Mouse (Mus musculus) ES-E14 (cell line): ENCODE results near the gene Map6d1. TPM values are rescaled to one million over a fixed set of nuclear protein-coding genes. Genes with fewer than 3 reads are reported as not detected.

Experiments used
- DNase-seq: peaks from one replicate; pipeline ENCODE4 v3.0.0-alpha.2; 2013; ENCODE audit warnings: low read depth, low spot score
- H3K27ac ChIP-seq: 2 replicates; pipeline ENCODE4 v1.5.1; 2012; ENCODE audit warnings: low read depth, mild to moderate bottlenecking, low read length, moderate library complexity, mixed read lengths; ENCODE audit not compliant: poor library complexity, insufficient read depth, severe bottlenecking
- H3K36me3 ChIP-seq: 2 replicates; pipeline ENCODE4 v1.6.1; 2012; ENCODE audit warnings: mild to moderate bottlenecking, low read length, moderate library complexity, mixed read lengths; ENCODE audit not compliant: control insufficient read depth, poor library complexity, insufficient read depth, severe bottlenecking
- H3K4me1 ChIP-seq, 2 experiments: fragments of 150-350 bp in 1 of 2; sonication (generic) in 1 of 2; 2 replicates each; pipeline ENCODE4 v1.6.1; 2012; ENCODE audit warnings: low read length in 2 of 2, mild to moderate bottlenecking in 1 of 2, mixed read lengths in 1 of 2; ENCODE audit not compliant: control insufficient read depth in 2 of 2, insufficient read depth in 2 of 2, poor library complexity in 1 of 2
- H3K4me3 ChIP-seq, 2 experiments: fragments of 150-350 bp in 1 of 2; sonication (generic) in 1 of 2; 2 replicates each; pipeline ENCODE4 v1.5.1; 2012; ENCODE audit warnings: low read length in 2 of 2, low read depth in 1 of 2, mild to moderate bottlenecking in 1 of 2, mixed read lengths in 1 of 2; ENCODE audit not compliant: insufficient read depth in 1 of 2, poor library complexity in 1 of 2, severe bottlenecking in 1 of 2
- H3K9ac ChIP-seq: 2 replicates; pipeline ENCODE4 v1.6.1; 2012; ENCODE audit warnings: low read depth, mild to moderate bottlenecking, low read length, mixed read lengths; ENCODE audit not compliant: poor library complexity, insufficient read depth, severe bottlenecking
- H3K9me3 ChIP-seq: fragments of 150-350 bp; sonication (generic); 2 replicates; pipeline ENCODE4 v1.6.1; 2012; ENCODE audit warnings: low read depth, mild to moderate bottlenecking, low read length; ENCODE audit not compliant: control insufficient read depth, insufficient read depth
- CHD2 ChIP-seq: IDR thresholded peaks from 2 replicates; pipeline ENCODE4 v1.6.1; 2014; ENCODE audit warnings: mild to moderate bottlenecking, low read depth, low read length, inconsistent platforms
- HCFC1 ChIP-seq: IDR thresholded peaks from 2 replicates; pipeline ENCODE4 v1.6.1; 2012; ENCODE audit warnings: low read length, inconsistent platforms, borderline replicate concordance; ENCODE audit not compliant: insufficient read depth
- MAFK ChIP-seq: IDR thresholded peaks from 2 replicates; pipeline ENCODE4 v1.6.1; 2014; ENCODE audit warnings: mild to moderate bottlenecking, low read depth, low read length, inconsistent platforms; ENCODE audit not compliant: insufficient read depth
- ZC3H11A ChIP-seq: IDR thresholded peaks from 2 replicates; pipeline ENCODE4 v1.6.1; 2012; ENCODE audit warnings: low read depth, mild to moderate bottlenecking, inconsistent platforms, low read length, borderline replicate concordance
- ZNF384 ChIP-seq: IDR thresholded peaks from 2 replicates; pipeline ENCODE4 v1.6.1; 2012; ENCODE audit warnings: low read depth, low read length, inconsistent platforms
- in situ Hi-C, 2 experiments: fragments of 600-800 bp; cut with MboI; formaldehyde crosslinking; loops; one replicate each; pipeline ENCODE4 v1.15.1; 2025; ENCODE audit warnings: low sequenced_read_pairs in 2 of 2, inconsistent platforms in 1 of 2; ENCODE audit not compliant: unreplicated experiment in 2 of 2
- total RNA-seq: library from RNA; depleted of rRNA; stranded (reverse); fragments of 300-350 nt; gene quantifications from 2 replicates; pipeline ENCODE4 v1.2.3, GENCODE M21; 2012; rRNA removed

Map6d1 gene
- total RNA-seq, 1 experiment = 0.62 TPM

DNA sequence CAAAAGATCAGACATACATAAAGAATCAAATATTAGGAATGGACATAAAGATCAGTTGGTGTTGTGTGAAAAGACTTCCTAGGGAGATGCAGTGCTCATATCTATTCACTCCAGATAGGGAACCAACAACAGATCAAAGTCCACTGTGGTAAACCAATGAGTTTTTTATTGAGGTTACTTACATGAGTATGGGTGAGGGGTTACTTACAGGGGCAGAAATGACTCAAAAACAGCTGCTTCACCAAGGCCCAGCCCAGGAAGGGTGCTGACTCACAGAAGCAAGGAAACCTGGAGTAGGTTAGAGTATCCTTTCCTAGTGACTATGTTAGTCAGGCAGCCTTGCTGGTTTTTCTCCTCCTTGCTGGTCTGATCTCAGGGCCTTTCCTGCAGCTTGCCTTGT lies 49.1 kb downstream of the Map6d1 start:
- peaks cover 2 to 7% of the 10 kb centered on the region in 2 experiments; a peak in 1 of 4 replicates for H3K4me1 ChIP-seq
- H3K36me3 ChIP-seq = peaks cover 26% of the 10 kb centered on the region
- TF ChIP-seq MAFK (no peak), ZNF384 (no peak), CHD2 (no peak), HCFC1 (no peak), ZC3H11A (no peak)
- no peak overlapping the region for H3K4me3 ChIP-seq
- DNase-seq = no peak
- in situ Hi-C loops = no loop called here
- H3K9me3 ChIP-seq = no peaks in the 10 kb centered on the region
- no peak overlapping the region for H3K9ac ChIP-seq
- peak overlapping the region; percentile 27; the same call in 1 of the 2 replicates for H3K27ac ChIP-seq

DNA sequence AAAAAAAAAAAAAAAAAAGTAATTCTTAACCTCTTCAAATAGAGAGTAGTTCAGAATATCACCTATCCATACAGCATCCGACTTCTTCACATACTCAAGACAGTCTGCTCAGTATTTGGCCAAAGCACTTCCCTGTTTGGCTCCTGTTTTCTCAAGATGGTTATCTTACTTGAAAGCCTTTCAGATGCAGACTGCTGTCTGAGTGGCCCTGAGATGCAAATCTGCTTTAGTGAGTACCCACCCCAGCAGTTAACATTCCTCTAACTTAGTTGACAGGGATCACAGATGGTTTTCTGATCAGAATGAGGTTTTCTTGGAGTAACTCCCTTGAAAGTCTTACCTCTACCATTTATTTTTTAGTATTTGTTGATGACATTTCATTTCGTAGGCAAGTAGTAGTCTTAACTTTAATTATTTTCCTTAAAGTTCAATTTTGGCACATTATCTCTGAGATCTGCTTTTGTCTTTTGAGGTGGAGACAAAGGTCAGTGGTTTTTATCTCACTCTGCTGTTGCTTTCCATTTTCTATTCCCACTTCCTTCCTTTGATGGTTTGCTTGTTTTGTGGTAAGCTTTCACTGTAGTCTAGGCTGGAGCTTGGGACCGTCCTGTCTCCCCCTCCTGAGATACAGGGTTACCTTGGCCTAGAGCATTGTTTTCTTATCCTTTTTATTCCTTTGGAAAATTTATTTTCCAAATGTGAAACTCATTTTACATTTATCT lies 49.8 kb downstream of the Map6d1 start:
- Histone ChIP-seq H3K4me1 (peaks cover 2 to 7% of the 10 kb centered on the region in 2 experiments; a peak in 1 of 4 replicates), H3K4me3 (no peak overlapping the region), H3K36me3 (peaks cover 27% of the 10 kb centered on the region), H3K9me3 (no peaks in the 10 kb centered on the region), H3K27ac (peak overlapping the region; percentile 27; the same call in 1 of the 2 replicates), H3K9ac (no peak overlapping the region)
- in situ Hi-C loops = no loop called here
- DNase-seq = peak; percentile 57
- TF ChIP-seq HCFC1 = no peak
- TF ChIP-seq ZNF384 = peak; percentile 50; the same call in 1 of the 2 replicates

DNA sequence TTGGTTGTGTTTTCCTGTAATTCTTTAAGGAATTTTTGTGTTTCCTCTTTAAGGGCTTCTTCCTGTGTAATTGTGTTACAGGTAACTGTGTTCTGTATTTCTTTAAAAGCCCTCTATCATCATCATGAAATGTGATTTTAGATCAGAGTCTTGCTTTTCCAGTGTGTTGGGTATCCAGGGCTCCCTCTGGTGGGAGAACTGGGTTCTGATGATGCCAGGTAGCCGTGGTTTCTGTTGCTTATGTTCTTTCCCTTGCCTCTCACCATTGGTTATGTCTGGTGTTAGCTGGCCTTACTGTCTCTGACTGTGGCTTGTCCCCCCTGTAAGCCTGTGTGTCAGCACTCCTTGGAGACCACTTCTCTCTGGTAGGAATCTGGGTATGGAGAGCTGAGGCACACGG lies 55.8 kb downstream of the Map6d1 start:
- peak; percentile 28 for DNase-seq
- no peak for TF ChIP-seq MAFK
- no peak for TF ChIP-seq ZNF384
- no peak for TF ChIP-seq HCFC1
- no peak for TF ChIP-seq ZC3H11A
- no peak for TF ChIP-seq CHD2
- Histone ChIP-seq H3K9ac (no peak overlapping the region), H3K27ac (no peak overlapping the region), H3K36me3 (peaks cover 21% of the 10 kb centered on the region), H3K9me3 (no peaks in the 10 kb centered on the region), H3K4me3 (no peak overlapping the region), H3K4me1 (no peaks in the 10 kb centered on the region; a peak in 1 of 4 replicates)
- in situ Hi-C loops = no loop called here

Other genes starting within 250 kb of the Map6d1 start
- gene Klhl24, start 143.8 kb downstream of the Map6d1 start, total RNA-seq = 21.9 and 32.2 TPM in 2 replicates
- 52.1 and 63.7 TPM in 2 replicates for gene Yeats2, start 100.3 kb downstream of the Map6d1 start, total RNA-seq
- 118 and 120 TPM in 2 replicates for gene Parl, start 61.0 kb upstream of the Map6d1 start, total RNA-seq
- gene Cyp2ab1, start 84.0 kb upstream of the Map6d1 start, total RNA-seq = 0.36 and 0.79 TPM in 2 replicates
- 159 and 168 TPM in 2 replicates for gene Abcc5, start 185.0 kb upstream of the Map6d1 start, total RNA-seq